Mouse (Mus musculus) layer of hippocampus, adult 6 months (tissue): ENCODE data around the gene Zfp503. TPM values are rescaled to one million over a fixed set of nuclear protein-coding genes. Genes with fewer than 3 reads are reported as not detected.

Source experiments
- long read RNA-seq, 2 experiments: library from polyadenylated mRNA; unstranded; transcript quantifications; one replicate each; pipeline ENCODE4 v2.0.0; 2019 to 2020
- microRNA-seq: library from miRNA; unstranded; fragments of <30 nt; microRNA quantifications from one replicate; pipeline ENCODE4 v1.2.0, GENCODE M21; 2020
- polyA plus RNA-seq: library from polyadenylated mRNA; unstranded; fragments of <200 nt; fragmentation: Nextera tagmentation; gene quantifications from 2 replicates; pipeline ENCODE4 v1.2.3, GENCODE M21; 2021

The Zfp503 gene
- polyA plus RNA-seq: 0.35 and 0.39 TPM in 2 replicates
- long read RNA-seq, experiment 1, partial matches to known transcripts: 2 of 2 reads
- long read RNA-seq, experiment 1, other reads (novel, unspliced or antisense): 0 of 2 reads
- long read RNA-seq, experiment 2, partial matches to known transcripts: 0 of 6 reads
- long read RNA-seq, experiment 2, other reads (novel, unspliced or antisense): 6 of 6 reads

GRCm38 (mm10) chr14:21989291-21989913, at the start of gene Zfp503:
Gene Zfp503 (minus strand): TSS chr14:21989601.

GRCm38 (mm10) chr14:22019252-22019948, 30.0 kb upstream of the Zfp503 start, which contains the start of gene Lrmda:
Gene Lrmda (plus strand): TSS chr14:22019712.

Small RNA genes within 50 kb of the gene (microRNA-seq; reads per million reads assigned to microRNA genes)
- gene Gm27532: not detected

Other genes with a start within 250 kb of the Zfp503 start
- 33.3 and 45.0 TPM in 2 replicates for gene Samd8, start 239.1 kb downstream of the Zfp503 start, polyA plus RNA-seq
- gene Dusp13, start 238.4 kb downstream of the Zfp503 start, polyA plus RNA-seq: 0.39 TPM in 1 of 2 replicates, not detected in the other
- gene Vdac2, start 164.4 kb downstream of the Zfp503 start, polyA plus RNA-seq: 328 and 329 TPM in 2 replicates
- gene Comtd1, start 140.6 kb downstream of the Zfp503 start, polyA plus RNA-seq: 61.6 and 62.0 TPM in 2 replicates
- gene Lrmda, start 30.1 kb upstream of the Zfp503 start, polyA plus RNA-seq: 3.0 and 5.1 TPM in 2 replicates